Mouse (Mus musculus) ovary, adult 2 months (tissue): ENCODE data around the gene Nucb2. TPM values are rescaled to one million over a fixed set of nuclear protein-coding genes. Genes with fewer than 3 reads are reported as not detected.

Experiments
- polyA plus RNA-seq: library from polyadenylated mRNA; depleted of rRNA; stranded (reverse); fragments of >200 nt; gene quantifications from 2 replicates; pipeline ENCODE4 v1.2.3, GENCODE M21; 2012; rRNA removed

Gene Nucb2
- polyA plus RNA-seq = 2.6 and 3.0 TPM in 2 replicates

DNA sequence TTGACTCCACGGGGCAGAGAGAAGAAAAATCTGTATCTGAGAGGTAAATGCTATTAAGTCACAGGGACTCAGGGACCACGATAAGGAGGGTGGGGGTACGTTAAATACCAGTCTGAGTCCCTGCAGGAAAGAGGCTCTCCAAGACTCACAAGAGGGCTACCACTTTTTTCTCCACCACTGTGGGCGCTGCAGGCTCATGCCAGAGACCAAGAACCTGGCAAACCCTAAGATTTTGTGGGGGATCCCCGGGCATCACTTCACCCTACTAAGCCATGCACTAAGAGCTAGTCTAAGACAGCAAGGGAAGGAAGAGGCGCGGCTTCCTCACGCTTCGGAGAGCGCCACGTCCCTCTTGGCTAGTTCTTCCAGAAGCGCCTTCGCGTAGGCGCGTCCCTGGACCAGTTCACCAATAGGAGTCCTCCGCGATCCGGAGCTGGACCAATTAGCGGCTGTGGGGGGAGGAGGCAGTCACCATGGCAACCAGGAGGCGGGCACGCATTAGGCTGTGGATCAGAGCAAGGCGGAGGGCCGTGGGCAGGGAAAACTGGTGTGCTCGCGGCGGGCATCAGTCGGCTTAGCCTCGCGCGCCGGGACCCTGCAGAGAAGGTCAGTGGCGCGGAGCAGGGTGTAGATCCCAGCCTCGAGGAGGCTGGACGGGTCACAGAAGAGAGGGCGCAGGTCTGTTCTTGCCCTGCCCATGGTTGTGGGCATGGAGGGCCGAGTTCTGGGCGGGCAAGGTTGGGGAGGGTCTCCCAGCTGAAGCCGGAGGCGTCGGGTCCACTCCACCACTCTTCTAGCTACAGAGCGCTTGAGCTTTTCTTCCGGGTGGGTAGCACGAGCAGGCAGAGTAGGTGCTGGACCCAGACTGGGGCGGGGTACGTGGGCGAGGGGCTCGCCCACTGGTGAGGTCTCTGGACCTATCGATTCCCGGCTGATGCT lies at the start of gene Nucb2:
TSS of gene Nucb2 (plus strand) at position 491 of the 939 bp plus-strand sequence.

Other genes starting within 250 kb of the Nucb2 start
- gene Plekha7, start 196.0 kb upstream of the Nucb2 start, polyA plus RNA-seq = 15.3 and 15.4 TPM in 2 replicates
- gene Rps13, start 170.2 kb upstream of the Nucb2 start, polyA plus RNA-seq = 83.1 and 93.1 TPM in 2 replicates
- 1.6 and 3.1 TPM in 2 replicates for gene Pik3c2a, start 60.9 kb upstream of the Nucb2 start, polyA plus RNA-seq